15 mouse cellular contexts compared by ENCODE assay signal in the genomic region with DNA sequence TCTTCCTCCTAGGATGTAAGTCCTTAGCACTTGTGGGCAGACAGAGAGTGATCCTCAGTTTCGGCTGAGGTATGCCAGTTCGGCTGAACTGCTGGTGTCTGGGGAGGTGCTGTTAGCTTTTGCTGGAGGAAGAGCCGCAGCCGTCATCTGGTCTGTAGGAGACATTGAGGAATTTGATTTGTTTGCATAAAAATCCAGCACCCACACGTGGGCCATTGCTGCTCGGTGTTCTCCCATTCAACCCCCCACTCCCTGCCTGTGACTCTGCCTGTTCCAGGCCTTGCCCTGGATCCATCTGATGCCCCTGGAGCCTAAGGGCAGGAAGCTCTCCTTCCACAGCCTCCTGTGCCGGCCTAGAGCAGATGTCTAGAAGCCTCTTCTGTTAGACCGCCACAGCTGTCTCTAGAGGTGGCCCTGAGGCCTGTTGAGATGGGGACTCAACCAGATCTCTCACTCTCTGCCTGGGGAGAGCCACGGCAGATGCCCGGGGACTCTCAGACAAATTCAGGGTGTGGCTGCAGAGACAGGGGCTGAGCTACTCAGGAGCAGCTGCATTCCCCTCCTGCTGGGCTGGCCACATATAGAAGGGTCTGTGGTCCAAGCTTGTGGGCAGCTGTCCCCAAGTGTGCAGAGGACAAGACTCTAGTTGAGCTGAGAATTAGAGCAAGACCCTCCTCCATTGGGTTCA. TPM values are rescaled to one million over a fixed set of nuclear protein-coding genes. Genes with fewer than 3 reads are reported as not detected.
DNase-seq lines count a peak whose midpoint lies in the region; ATAC-seq and TF ChIP-seq lines count a peak whose summit lies in the region.
"Had no signal": no experiment of that assay in that cellular context is flagged by ENCODE, and none has a peak within 500 bp of the region (broad histone marks: within the 10 kb centered on the region; RNA-seq: fewer than 3 reads in every experiment).

No protein-coding gene starts in this region.

- no peak for ATAC-seq in heart, embryonic 11.5 days (replicated peaks; ENCODE audit: insufficient number of reproducible peaks, low FRiP score, low TSS enrichment)
- no peak for ATAC-seq in lung, embryonic 16.5 days (ENCODE audit: low read depth)
- ATAC-seq in liver, embryonic 14.5 days (ENCODE audit: insufficient read depth), result no peak

- peaks cover 18% of the 10 kb centered on the region for H3K4me1 ChIP-seq in heart, embryonic 11.5 days (ENCODE audit: control insufficient read depth, insufficient read depth, low read length)
- H3K4me1 ChIP-seq in lung, embryonic 16.5 days (replicated peaks; ENCODE audit: control insufficient read depth, insufficient read depth, low read length), result peaks cover 10% of the 10 kb centered on the region
- peaks cover 13 to 21% of the 10 kb centered on the region in 2 experiments for H3K4me1 ChIP-seq in liver, embryonic 14.5 days (replicated peaks; ENCODE audit: control insufficient read depth in 2 of 2, insufficient read depth in 2 of 2, low read length in 1 of 2)

- peak overlapping the region; percentile 44 for H3K4me2 ChIP-seq in heart, embryonic 11.5 days
- H3K4me2 ChIP-seq in lung, embryonic 16.5 days (ENCODE audit: low read depth, low read length), result no peak overlapping the region
- H3K4me2 ChIP-seq in liver, embryonic 14.5 days (ENCODE audit: low read depth), result peak overlapping the region; percentile 17
- H3K4me2 ChIP-seq: embryonic facial prominence, embryonic 15.5 days; hindbrain, embryonic 12.5 days; lung, embryonic 15.5 days had no signal

- TF ChIP-seq CTCF in liver, embryonic 14.5 days (IDR thresholded peaks at IDR 0.05; ENCODE audit: low read depth), result no peak

- H3K9me3 ChIP-seq in heart, embryonic 11.5 days (replicated peaks; ENCODE audit: control insufficient read depth, low read length), result no peaks in the 10 kb centered on the region
- H3K9me3 ChIP-seq in lung, embryonic 16.5 days (ENCODE audit: control insufficient read depth, low read length), result no peaks in the 10 kb centered on the region
- H3K9me3 ChIP-seq in liver, embryonic 14.5 days (ENCODE audit: control insufficient read depth, low read length), result no peaks in the 10 kb centered on the region
- H3K9me3 ChIP-seq: embryonic facial prominence, embryonic 15.5 days; hindbrain, embryonic 12.5 days; lung, embryonic 15.5 days had no signal

- no peaks in the 10 kb centered on the region for H3K27me3 ChIP-seq in heart, embryonic 11.5 days (ENCODE audit: control insufficient read depth, insufficient read depth, low read length)
- no peaks in the 10 kb centered on the region for H3K27me3 ChIP-seq in lung, embryonic 16.5 days (ENCODE audit: control insufficient read depth, insufficient read depth, low read depth, low read length)
- H3K27me3 ChIP-seq in liver, embryonic 14.5 days (ENCODE audit: control insufficient read depth, insufficient read depth, low read length), result no peaks in the 10 kb centered on the region
- H3K27me3 ChIP-seq: embryonic facial prominence, embryonic 15.5 days; hindbrain, embryonic 12.5 days; lung, embryonic 15.5 days had no signal

- peak overlapping the region; percentile 73 for H3K27ac ChIP-seq in heart, embryonic 11.5 days (ENCODE audit: low read depth, low read length)
- no peak overlapping the region for H3K27ac ChIP-seq in lung, embryonic 16.5 days (ENCODE audit: low read length)
- no peak overlapping the region for H3K27ac ChIP-seq in liver, embryonic 14.5 days
- H3K27ac ChIP-seq: embryonic facial prominence, embryonic 15.5 days; hindbrain, embryonic 12.5 days; lung, embryonic 15.5 days had no signal

- intact Hi-C loops in heart, postnatal 25 days (cut with DNase I), result no loop called here

- no peak for DNase-seq in heart, postnatal 25 days (ENCODE audit: low spot score)
- no peak for DNase-seq in lung, postnatal 14 days
- peak; percentile 61 for DNase-seq in ES-CJ7 (ENCODE audit: low read depth, low spot score)
- DNase-seq in liver, embryonic 14.5 days (ENCODE audit: low read depth in 3 of 3, low spot score in 3 of 3), result no peak
- DNase-seq in right cerebral cortex, postnatal 14 days, result no peak
- DNase-seq: adrenal gland, adult 2 months; gastrocnemius, postnatal 36 days; thymus, postnatal 4 days had no signal

- no peak overlapping the region; the same call in 1 of the 2 replicates for H3K4me3 ChIP-seq in heart, embryonic 11.5 days (ENCODE audit: low read depth, low read length)
- H3K4me3 ChIP-seq in lung, embryonic 16.5 days (ENCODE audit: low read length), result no peak overlapping the region
- H3K4me3 ChIP-seq in liver, embryonic 14.5 days (ENCODE audit: insufficient read depth in 1 of 2, low read depth in 2 of 2, low read length in 2 of 2), result no peak overlapping the region
- H3K4me3 ChIP-seq: embryonic facial prominence, embryonic 15.5 days; hindbrain, embryonic 12.5 days; lung, embryonic 15.5 days had no signal

- peaks cover 6% of the 10 kb centered on the region; the same call in 1 of the 2 replicates for H3K36me3 ChIP-seq in heart, embryonic 11.5 days (ENCODE audit: control insufficient read depth, insufficient read depth, low read length)
- H3K36me3 ChIP-seq in lung, embryonic 16.5 days (ENCODE audit: control insufficient read depth, insufficient read depth, low read length), result peaks cover 12% of the 10 kb centered on the region
- H3K36me3 ChIP-seq in liver, embryonic 14.5 days (replicated peaks; ENCODE audit: control insufficient read depth, insufficient read depth, low read depth), result no peaks in the 10 kb centered on the region; the same call in 1 of the 2 replicates

- no peak for TF ChIP-seq EP300 in liver, embryonic 14.5 days (IDR thresholded peaks at IDR 0.05; ENCODE audit: low read depth)

- 83% methylated on average over 10 of the region's 10 CpGs for WGBS in heart, embryonic 11.5 days (ENCODE audit: insufficient replicate concordance)
- 73% methylated on average over 10 of the region's 10 CpGs for WGBS in lung, embryonic 16.5 days
- 64% methylated on average over 10 of the region's 10 CpGs for WGBS in liver, embryonic 14.5 days (ENCODE audit: insufficient replicate concordance)

- H3K9ac ChIP-seq in heart, embryonic 11.5 days (ENCODE audit: low read depth, low read length), result peak overlapping the region; percentile 39
- H3K9ac ChIP-seq in lung, embryonic 16.5 days (ENCODE audit: low read length), result 0 out of 2 replicates have a peak overlapping the region, but pooled peaks have one; percentile 14
- peak overlapping the region; percentile 46; the same call in 1 of the 2 replicates for H3K9ac ChIP-seq in liver, embryonic 14.5 days (replicated peaks)
- H3K9ac ChIP-seq: embryonic facial prominence, embryonic 15.5 days; hindbrain, embryonic 12.5 days; lung, embryonic 15.5 days had no signal

RNA-seq across cellular contexts. Expression of a gene that starts 3.9 kb away (rescaled TPM):
- 18.3 and 18.6 TPM in 2 replicates for polyA plus RNA-seq in heart, embryonic 11.5 days (2014; fragmentation: Nextera tagmentation; extraction: Ambion mirVana)
- 1 to 10 TPM; 5.5 to 6.8 TPM for total RNA-seq in heart, postnatal 25 days (2021)
- 22.5 and 23.6 TPM in 2 replicates for polyA plus RNA-seq in lung, embryonic 16.5 days (2015; fragmentation: Nextera tagmentation; extraction: Ambion mirVana)
- polyA plus RNA-seq in liver, embryonic 14.5 days (2012; rRNA removed), result 7.4 and 8.4 TPM in 2 replicates
- polyA plus RNA-seq in liver, embryonic 14.5 days (2014; fragmentation: Nextera tagmentation; extraction: Ambion mirVana), result 8.0 and 10.1 TPM in 2 replicates

RNA-seq across cellular contexts. Expression of a gene that starts 30.0 kb away (rescaled TPM):
- polyA plus RNA-seq in heart, embryonic 11.5 days (2014; fragmentation: Nextera tagmentation; extraction: Ambion mirVana), result not detected in 2 replicates
- not detected for total RNA-seq in heart, postnatal 25 days (2021)
- 1.5 and 2.7 TPM in 2 replicates for polyA plus RNA-seq in lung, embryonic 16.5 days (2015; fragmentation: Nextera tagmentation; extraction: Ambion mirVana)
- polyA plus RNA-seq in liver, embryonic 14.5 days (2012; rRNA removed), result 0.19 and 0.21 TPM in 2 replicates
- 0.15 and 0.33 TPM in 2 replicates for polyA plus RNA-seq in liver, embryonic 14.5 days (2014; fragmentation: Nextera tagmentation; extraction: Ambion mirVana)
- total RNA-seq: adrenal gland, adult 2 months; gastrocnemius, postnatal 36 days had no signal
- polyA plus RNA-seq: adrenal gland, adult 2 months; heart, embryonic 14.5 days; intestine, embryonic 14.5 days had no signal
